Mouse (Mus musculus) gastrocnemius, postnatal 25 days (tissue): ENCODE results near the gene Zbtb20. TPM values are rescaled to one million over a fixed set of nuclear protein-coding genes. Genes with fewer than 3 reads are reported as not detected.

Experiments used
- DNase-seq: peaks from one replicate; pipeline ENCODE4 v3.0.0; 2022
- microRNA-seq, 2 experiments: library from miRNA; unstranded; fragments of <30 nt; microRNA quantifications; one replicate each; pipeline ENCODE4 v1.2.0; 2021; ENCODE audit warnings: borderline replicate concordance in 2 of 2
- total RNA-seq, 2 experiments: library from RNA; stranded (reverse); gene quantifications; 1 replicate in 1 of 2; 2 replicates in 1 of 2; pipeline ENCODE4 v1.2.3; 2021

Zbtb20 gene
- total RNA-seq, 2 experiments from 2014 or later: 86.5 to 93.4 TPM

GRCm38 (mm10) chr16:43653288-43653687 is 777.6 kb downstream of the Zbtb20 start:
- DNase-seq: no peak

- DNase-seq: no peak
These were observed 778.6 kb downstream of the Zbtb20 start for GRCm38 (mm10) chr16:43654269-43654668.

- DNase-seq: no peak
These were observed 779.6 kb downstream of the Zbtb20 start for GRCm38 (mm10) chr16:43655183-43655787.

- no peak for DNase-seq
These were observed 785.9 kb downstream of the Zbtb20 start for GRCm38 (mm10) chr16:43661576-43661975.

GRCm38 (mm10) chr16:43662124-43663004 is 786.7 kb downstream of the Zbtb20 start:
- no peak for DNase-seq

- DNase-seq: no peak
These were observed 788.4 kb downstream of the Zbtb20 start, which contains the start of gene Tigit for GRCm38 (mm10) chr16:43663978-43664579. Tigit (minus strand) TSS chr16:43664146.

GRCm38 (mm10) chr16:43664861-43665260 is 789.2 kb downstream of the Zbtb20 start:
- no peak for DNase-seq

GRCm38 (mm10) chr16:43668294-43668693 is 792.6 kb downstream of the Zbtb20 start:
- no peak for DNase-seq

- no peak for DNase-seq
These were observed 796.3 kb downstream of the Zbtb20 start for GRCm38 (mm10) chr16:43671972-43672371.

- no peak for DNase-seq
These were observed 797.0 kb downstream of the Zbtb20 start for GRCm38 (mm10) chr16:43672697-43673096.

- DNase-seq: no peak
These were observed 798.7 kb downstream of the Zbtb20 start for GRCm38 (mm10) chr16:43674400-43674799.

GRCm38 (mm10) chr16:43687968-43688367 is 812.3 kb downstream of the Zbtb20 start:
- no peak for DNase-seq

GRCm38 (mm10) chr16:43690211-43690690 is 814.6 kb downstream of the Zbtb20 start:
- no peak for DNase-seq

GRCm38 (mm10) chr16:43690912-43691311 is 815.2 kb downstream of the Zbtb20 start:
- DNase-seq: no peak

GRCm38 (mm10) chr16:43691741-43692140 is 816.1 kb downstream of the Zbtb20 start:
- DNase-seq: no peak

Small RNA genes within 50 kb of the gene (microRNA-seq; reads per million reads assigned to microRNA genes)
- gene Mir568: 0 reads per million in 2 experiments
